Mouse (Mus musculus) embryo, embryonic 11 days (tissue): ENCODE measurements around the gene Gng3.

Experiments used
- DNase-seq: peaks from one replicate; pipeline ENCODE4 v3.0.0-alpha.2; 2015

Gng3 gene

GRCm38 (mm10) chr19:8803879-8804660 lies 34.9 kb downstream of the Gng3 start:
- DNase-seq, result no peak

- no peak for DNase-seq
Measured at GRCm38 (mm10) chr19:8803204-8803780, 35.7 kb downstream of the Gng3 start.

GRCm38 (mm10) chr19:8802130-8802821 lies 36.7 kb downstream of the Gng3 start, which contains the start of gene Zbtb3:
Gene Zbtb3, plus strand, starts transcription at chr19:8802555.
- DNase-seq, result peak; percentile 97

- DNase-seq, result no peak
Measured at GRCm38 (mm10) chr19:8798947-8799315, 40.1 kb downstream of the Gng3 start.

GRCm38 (mm10) chr19:8798264-8798946 lies 40.6 kb downstream of the Gng3 start, which contains the start of gene Polr2g:
Gene Polr2g, minus strand, starts transcription at chr19:8798577.
- DNase-seq, result peak; percentile 96

GRCm38 (mm10) chr19:8790171-8790570 lies 48.8 kb downstream of the Gng3 start:
- DNase-seq, result no peak

- no peak for DNase-seq
Measured at GRCm38 (mm10) chr19:8789171-8789570, 49.8 kb downstream of the Gng3 start.

DNA sequence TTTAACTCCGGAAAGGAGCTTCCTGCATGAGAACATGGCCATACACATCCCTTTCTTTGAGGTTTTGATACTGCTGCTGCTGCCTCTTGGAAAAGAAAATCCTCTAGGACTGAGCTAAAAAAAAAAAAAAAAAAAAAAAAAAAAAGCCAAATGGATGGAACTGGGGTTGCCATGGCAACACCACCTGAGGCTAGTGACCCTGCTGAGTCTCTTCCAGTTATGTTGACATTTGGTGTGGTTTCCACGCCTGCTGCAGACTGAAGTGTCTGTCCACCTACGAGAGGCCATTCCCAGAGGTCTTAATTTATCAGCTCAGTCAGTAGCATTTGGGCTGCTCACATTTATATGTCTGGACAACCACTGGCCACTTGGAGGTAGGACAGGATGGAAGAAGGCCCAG lies 50.5 kb downstream of the Gng3 start:
- peak; percentile 41 for DNase-seq
